Mouse (Mus musculus) cerebellum, adult 8-10 months (tissue): ENCODE data around the gene Crip3.

Experiments
- DNase-seq: peaks from one replicate; pipeline ENCODE4 v3.0.0; 2022

The Crip3 gene

GRCm38 (mm10) chr17:46457791-46458190 lies 29.1 kb downstream of the Crip3 start:
- DNase-seq: no peak

DNA sequence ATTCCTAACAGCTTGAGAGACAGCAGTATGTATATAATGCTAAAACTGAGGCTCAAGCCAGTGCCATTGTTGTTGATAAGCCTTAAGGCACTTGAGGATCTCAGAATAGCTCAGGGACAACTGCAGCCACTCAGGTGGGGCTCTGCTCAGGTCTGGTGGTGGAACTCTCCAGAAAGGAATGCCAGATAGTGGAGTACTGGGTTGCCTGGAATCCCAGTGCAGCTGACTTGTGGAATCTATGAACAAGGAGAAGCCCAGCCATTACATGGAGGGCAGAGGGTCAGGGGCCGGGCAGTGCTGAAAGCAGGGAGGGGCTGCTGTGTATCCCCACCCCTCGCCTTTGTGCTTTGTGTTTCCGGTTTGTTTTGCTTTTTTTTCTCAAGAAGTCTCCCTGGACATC lies 29.7 kb downstream of the Crip3 start:
- DNase-seq: no peak

GRCm38 (mm10) chr17:46460673-46461072 lies 31.9 kb downstream of the Crip3 start:
- no peak for DNase-seq

DNA sequence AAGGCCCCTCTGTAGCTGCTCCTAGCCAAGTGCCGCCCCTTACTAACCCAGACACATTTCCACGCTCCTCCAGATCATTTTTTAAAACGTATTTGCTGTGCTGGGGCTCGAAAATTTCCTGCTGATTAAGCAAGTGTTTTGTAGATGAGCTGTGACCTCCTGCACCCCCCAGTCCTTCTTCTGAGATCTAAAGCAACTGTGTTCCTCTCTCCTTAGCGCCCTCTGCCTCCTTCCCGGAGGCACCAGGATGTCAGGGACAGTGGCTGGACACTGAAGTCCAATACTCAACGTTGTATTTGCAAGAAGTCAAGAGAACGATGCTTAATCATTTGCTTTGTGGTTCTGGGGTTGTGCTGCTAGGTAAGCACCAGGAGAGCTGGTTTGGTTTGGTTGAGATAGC lies 32.6 kb downstream of the Crip3 start:
- DNase-seq: no peak

DNA sequence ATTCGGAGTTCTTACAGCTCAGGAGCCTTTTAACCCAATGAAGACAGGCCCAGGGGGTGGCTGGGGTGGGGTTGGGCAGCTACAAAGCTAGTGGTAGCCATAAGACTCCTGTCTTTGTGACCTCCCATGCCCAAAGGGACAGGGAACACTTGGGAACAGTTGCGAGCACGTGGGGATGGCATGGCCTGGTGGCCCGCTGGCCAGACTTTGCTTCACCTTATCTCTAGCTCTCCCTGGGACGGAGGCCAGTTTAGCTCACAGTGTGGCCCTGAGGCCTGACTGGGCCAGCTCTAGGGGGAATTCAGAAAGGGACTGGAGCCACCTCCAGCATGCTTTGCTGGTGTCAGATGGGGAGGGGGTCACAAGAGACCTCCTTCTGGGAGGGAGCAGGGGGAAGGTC lies 33.5 kb downstream of the Crip3 start:
- no peak for DNase-seq

DNA sequence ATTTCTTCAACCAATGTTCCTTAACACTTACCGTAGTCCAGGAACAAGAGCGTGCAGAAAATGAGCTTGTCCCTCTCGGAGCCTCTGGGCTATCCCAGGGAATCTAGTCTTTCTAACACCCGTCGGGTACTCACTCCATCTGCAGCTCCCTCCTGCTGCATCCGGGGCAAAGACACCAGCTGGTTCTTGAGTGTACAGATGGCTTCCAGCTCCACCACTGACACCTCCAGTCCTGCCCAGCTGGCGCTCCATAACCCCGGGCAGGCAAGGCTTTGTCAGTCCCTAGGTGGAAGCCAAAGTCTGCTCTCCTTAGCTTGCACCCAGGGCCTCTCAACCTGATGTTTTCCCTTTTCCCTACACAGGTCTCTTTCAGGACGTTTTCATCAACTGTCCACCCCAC lies 39.1 kb downstream of the Crip3 start:
- peak; percentile 60 for DNase-seq

GRCm38 (mm10) chr17:46476601-46477000 lies 47.9 kb downstream of the Crip3 start:
- DNase-seq: no peak

DNA sequence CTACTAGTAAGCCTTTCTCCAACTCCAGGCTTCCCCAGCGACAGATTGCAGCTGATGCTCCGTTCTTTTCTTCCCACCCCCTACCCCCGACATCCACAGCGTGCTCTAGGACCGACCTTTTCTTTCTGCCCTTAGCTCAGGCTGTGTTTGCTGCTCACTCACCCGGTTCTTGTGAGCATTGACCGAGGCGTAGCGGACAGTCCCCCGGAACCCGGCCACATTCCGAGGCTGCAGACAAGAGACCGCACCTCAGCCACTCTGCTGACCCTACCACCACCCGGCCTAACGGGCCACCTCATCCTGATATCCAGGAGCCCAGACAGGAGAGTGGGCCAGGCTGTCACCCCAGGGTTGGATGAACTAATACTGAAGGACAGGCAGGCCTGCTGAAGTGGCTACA lies 48.6 kb downstream of the Crip3 start:
- no peak for DNase-seq
